Mouse (Mus musculus) embryo, embryonic 10 days (tissue): ENCODE data around the gene Syt9.

Experiments used
- DNase-seq: peaks from one replicate; pipeline ENCODE4 v3.0.0-alpha.2; 2015; ENCODE audit warnings: low spot score

Syt9 gene

DNA sequence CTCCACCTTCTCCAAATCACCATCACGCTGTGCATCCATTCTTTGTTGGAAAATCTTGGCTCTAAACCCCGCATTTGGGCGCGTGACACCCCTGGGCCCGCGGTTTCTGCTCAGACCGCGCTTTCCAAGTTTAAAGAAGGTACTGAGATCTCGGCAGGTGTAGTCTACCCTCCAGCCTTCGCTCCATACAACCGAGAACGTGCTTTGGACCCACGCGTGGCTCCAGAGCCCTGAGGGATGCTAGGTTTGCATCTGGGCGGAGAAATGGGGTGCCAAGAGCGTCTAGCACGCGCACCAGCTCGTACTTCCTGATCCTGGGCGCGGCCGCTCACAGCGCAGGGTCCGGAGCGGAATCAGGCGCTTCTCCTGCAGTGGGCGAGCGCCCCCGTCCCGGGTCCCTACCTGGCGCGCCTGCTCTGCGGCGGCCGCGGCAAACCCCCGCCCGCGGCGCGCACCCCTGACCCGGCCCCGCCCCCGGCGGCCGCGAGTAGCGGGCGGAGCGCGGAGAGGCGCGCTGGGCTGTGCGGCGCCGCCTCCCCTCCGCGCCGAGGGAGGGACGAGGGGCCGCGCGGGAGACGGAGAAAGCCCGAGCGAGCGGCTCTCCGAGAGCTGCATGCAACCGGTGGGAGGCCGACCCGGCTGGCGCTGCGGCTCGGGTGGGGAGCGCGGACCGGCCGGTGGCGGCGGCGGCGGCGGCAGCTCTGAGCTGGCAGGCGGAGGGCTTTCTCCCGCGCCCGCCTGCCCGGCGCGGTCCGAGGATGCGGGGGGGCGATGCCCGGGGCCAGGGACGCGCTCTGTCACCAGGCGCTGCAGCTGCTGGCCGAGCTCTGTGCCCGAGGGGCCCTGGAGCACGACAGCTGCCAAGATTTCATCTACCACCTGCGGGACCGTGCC is at the start of gene Syt9:
Syt9 (plus strand) TSS at position 497 of the 894 bp plus-strand sequence.
- peak; percentile 67 for DNase-seq

DNA sequence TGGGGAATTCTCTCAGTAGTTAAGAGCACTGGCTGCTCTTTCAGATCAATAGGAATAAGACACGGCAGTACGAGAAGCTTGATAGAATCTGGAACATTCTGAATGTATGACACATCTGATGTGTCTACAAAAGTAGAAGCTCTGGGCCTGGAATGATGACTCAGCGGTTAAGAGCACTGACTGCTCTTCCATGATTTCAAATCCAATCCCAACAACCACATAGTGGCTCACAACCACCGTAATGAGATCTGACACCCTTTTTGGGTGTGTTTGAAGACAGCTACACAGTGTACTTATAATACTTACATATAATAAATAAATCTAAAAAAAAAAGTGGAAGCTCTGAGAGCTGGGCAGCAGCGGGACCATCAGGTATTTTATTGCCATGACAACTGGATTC is 31.5 kb upstream of the Syt9 start:
- DNase-seq = no peak

DNA sequence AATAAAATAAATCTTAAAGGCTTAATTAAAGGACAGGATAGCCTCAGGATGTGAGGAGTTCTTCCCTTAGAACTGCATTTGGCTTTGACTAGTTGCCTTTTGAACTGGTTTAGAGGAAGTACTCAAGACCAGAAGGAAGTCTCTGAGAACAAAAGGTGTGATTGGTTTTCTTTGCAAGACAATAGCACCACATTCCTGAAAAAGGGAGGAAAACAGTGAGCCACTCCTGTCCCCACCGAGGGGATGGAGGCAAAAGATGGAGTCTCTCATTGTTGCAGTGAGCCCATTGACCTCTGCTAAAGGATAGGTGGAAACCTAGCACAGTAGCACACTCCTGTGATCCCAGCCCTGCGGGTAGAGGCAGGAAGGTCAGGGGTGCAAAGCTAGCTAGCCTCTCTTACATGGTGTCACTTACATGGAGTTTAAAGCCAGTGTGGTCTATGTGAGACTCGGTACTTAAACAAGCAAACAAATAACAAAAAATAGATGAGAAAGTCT is 30.9 kb upstream of the Syt9 start:
- DNase-seq = no peak

DNA sequence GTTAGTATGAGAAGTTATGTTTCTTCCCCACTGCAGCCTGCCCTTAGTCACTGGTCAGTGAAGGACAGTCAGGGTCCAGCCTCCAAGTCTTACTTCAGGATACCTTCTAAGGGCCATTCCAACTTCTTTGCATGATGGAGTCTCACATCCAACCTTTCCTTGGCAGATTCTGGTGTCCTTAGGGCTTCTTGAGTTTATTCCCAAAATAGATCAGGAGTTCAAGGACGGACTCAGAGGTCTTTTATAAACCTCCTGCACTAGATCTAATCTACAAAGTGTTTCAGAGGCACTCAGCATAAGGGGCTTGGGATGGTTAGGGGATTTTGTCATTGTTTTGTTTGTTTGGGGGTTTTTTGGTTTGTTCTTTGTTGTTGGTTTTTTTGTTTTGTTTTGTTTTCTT is 30.3 kb upstream of the Syt9 start:
- DNase-seq = no peak

DNA sequence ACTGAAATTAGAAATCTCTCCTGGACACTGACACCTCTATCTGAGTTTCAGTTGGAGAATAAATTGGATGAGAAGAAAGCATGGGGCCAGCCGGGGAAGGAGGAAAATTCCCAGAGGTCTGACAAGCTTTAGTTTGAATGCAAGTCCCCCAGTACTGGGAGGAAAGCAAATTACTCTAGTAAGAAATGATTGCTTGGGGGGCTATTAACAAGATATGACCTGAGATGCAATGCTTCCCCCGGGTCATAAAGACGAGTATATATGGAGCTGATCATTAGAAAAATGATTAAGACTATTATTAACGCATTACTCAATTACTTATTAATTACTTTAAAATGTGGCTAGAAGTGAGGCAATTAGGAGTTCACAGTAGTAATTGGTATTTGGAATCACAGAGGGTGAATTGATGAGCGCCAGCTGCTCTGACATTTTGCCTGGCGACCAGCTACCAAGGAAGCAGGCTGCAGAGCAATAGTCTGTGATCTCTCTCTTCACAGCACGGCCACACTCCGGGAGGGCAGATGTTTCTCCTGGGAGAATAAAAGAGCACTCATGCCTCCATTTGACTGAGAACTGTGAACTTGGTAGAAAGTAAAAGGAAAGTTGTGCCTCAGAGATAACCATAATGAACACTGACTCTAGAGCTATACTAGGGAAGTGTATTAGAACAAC is 28.9 kb upstream of the Syt9 start:
- DNase-seq = no peak

DNA sequence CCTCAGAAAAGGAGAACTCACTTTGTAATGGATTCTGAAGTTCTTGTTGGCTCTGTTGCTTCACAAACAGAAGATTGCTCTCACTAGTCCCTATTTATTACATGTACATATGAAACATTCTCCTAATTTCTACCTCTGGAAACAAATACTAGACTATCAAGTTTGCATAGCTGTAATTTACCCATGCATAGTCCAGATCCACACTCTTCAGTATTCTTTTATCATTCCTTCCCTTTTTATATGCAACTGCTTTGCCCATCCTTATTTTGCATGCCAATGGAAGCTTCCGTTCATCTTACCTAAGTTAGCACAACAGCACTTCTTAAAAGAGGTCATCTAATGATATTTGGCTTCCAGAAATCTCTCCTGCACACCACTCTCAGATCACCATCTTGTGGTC is 21.3 kb upstream of the Syt9 start:
- DNase-seq = no peak

DNA sequence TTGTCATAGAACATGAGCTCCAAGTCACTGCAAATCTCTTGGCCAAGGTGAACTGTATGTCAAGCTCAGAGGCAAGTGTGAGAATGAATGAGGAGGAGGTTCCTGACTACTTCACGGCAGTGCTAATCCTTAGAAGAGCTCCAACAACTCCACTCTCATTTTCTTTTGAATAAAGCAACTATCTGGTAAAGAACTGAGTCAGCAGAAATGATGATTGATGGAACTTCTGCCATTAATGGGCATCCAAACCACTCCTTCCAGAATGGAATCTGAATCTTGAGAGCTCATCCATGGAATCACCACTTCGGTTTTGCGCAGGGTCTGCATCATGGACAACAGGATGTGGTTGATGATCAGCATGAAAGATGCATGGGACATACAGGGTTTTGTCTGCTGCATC is 8.4 kb upstream of the Syt9 start:
- DNase-seq = no peak

DNA sequence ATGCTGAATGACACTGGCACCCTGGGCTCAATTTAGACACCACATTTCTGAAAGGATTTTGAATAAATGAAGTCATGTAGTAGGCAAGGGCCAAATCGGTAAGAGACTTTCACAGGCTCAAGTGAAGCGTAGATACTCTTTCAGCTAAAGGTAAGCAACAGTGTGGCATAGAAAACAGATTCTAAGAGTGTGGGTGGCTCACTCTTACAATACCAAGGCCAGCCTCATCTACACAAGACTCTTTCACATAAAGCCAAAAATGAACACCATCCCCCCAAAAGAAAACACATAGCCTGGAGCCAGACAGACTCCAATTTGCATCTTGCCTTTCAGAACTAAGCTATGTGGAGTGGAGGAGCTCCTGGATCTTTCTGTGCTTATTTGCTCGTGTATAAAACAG is 7.9 kb upstream of the Syt9 start:
- DNase-seq = no peak

DNA sequence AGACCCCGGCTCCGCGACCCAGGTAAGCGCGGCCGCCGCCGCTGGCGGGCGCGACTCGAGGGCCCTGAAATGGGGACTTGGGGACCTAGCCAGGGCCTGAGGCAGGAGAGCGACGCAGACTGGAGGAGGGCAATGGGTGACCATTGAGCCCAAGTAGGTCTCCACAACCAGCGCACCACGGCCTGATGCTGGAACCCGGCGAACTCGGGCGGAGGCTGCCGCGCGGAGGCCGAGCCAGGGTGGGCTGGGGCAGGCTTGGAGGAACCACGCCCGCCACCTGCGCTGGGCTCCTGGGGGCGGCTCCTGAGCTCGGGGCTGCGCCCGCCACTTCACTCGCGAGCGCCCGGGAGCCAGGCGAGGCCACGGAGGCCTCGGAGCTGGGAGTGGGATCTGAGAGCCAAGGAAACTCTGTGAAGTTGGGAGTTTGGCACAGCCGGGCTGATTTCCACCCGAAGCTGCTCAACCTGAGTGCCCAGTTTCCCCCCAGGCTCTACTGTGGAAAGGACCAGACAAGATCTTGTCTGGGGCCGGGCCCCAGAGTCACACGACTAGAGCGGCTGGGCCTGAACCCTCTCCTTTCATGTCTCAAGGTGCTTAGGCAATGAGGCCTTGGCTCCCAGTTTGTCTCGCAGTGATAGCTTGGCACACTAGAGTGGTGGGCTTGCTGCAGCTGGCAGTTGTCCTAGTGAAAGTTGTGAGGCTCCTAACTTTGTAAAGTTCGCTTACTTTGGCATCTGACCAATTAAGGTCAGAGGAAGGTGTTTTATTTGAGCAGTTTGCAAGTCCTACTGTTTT is 795 bp downstream of the Syt9 start:
- DNase-seq = peak; percentile 41

DNA sequence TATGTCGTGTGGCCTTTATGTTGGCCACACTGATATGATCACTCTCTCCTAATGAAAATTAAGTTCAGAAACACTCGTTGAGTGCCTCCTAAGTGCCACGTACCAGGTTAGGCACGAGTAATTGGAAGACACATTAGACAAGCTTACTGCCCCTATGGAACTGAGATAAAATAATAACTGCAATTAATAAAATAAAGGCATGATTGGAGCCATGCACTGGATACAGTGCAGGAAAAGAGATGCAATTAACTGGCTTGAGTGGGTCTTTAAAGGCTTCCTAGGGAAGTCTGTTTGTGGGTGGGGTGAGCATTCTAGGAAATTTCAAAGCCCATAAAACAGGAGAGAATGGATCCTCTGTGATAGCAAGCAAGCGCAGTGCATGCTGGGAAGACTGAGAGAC is 10.0 kb downstream of the Syt9 start:
- DNase-seq = no peak

DNA sequence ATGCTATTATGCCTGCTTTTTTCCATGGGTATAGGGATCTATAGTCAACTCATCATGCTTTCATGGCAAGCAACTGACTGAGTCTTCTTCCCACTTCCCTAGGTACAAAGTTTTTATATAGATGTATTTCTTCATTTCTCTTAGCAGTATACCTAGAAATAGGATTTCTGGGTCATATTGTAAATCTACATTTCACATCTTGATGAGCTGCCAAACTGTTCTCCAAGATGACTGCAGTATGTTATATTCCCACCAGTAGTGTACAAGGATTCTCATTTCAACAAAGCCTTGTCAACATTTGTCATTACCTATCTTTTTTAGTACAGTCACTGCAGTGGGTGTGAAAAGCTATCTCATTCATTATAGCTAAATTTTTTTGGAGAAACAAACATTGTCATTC is 19.1 kb downstream of the Syt9 start:
- DNase-seq = no peak

DNA sequence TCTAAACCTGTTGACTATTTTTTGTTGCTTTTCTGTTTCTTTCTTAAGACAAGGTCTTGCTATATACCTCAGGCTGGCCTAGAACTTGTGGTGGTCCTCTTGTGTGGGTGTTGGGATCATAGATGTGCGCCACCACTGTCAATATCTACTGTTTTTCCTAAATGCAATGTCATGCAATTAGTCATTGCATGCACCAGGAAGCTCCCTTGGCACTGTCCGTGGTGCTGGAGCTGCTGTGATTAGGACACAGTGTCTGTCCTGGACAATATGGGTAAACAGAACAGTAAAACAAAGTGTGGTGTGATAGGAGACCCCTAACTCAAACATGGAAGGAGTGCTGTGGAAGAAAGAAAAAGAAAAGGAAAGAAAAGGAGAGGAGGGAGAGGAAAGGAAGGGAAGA is 22.2 kb downstream of the Syt9 start:
- peak; percentile 74 for DNase-seq

DNA sequence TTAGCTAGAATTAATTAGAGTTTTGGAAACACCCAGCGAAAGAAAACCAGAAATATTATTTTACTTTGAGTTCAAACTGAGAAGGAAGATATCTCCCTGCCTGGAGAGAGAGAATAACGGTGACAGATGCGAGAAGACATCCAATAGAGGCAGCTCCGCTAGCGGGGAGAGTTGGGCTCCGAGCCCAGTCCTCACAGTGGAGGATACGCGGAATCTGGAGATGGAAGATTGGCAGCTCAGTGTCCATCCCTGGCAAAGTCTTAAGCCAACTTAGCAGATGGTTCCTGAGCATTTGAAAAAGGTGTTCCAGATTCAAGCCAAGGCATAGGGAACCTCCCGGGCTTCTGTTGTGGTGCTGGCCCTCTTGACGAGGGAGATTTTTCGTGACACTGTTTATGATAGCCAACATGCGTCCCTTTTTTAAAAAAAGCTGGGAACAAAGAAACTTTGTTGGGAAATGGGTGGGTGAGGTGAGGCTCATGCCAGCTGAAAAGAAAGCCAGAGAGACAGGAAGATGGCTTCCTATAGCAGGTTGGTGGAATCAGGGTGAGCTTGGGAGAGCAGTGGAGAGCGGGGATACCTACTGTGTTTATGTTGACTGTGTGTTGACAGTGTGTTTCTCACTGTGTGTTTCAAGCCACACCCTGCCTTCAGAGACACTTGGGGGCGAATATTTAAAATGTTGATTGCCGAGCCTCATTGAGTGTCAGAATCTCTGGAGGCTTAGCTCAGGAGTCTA is 29.7 kb downstream of the Syt9 start:
- DNase-seq = no peak

DNA sequence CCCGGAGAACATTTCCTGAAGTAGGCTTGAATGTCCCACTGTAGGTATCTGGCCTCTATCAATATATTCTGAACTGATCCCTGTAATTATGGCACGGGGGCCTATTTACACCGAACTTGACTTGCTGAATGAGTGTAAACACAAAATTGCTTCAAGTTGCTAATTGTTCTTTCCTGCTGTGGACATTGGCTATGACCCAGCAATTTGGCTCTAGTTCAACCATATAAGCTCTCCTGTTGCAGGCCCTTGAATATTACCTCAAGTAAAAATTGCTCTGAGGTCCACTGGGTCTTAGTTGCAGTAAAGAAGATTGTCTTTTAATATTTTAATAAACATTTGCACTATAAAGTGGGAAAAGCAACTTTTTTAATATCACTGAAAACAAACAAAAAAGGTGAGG is 32.7 kb downstream of the Syt9 start:
- DNase-seq = no peak

DNA sequence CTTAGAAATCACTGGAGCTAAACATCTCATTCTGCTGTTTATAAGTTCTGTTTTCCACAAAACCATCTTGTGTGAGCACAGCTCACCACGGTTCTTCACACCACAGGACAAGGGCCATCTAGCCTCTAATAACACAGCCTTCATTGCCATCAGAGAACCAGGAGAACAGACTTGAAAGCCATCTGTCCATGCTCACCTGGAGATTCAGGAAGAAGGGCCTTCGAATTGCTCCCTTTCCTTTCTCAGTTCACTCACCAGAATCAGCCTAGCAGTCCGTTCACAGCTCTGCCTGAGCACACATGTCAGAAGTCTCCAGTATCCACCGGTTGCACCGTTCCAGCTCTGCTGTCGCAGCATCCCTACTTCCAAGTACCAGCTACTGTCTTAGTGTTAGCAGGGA is 44.4 kb downstream of the Syt9 start:
- DNase-seq = no peak

DNA sequence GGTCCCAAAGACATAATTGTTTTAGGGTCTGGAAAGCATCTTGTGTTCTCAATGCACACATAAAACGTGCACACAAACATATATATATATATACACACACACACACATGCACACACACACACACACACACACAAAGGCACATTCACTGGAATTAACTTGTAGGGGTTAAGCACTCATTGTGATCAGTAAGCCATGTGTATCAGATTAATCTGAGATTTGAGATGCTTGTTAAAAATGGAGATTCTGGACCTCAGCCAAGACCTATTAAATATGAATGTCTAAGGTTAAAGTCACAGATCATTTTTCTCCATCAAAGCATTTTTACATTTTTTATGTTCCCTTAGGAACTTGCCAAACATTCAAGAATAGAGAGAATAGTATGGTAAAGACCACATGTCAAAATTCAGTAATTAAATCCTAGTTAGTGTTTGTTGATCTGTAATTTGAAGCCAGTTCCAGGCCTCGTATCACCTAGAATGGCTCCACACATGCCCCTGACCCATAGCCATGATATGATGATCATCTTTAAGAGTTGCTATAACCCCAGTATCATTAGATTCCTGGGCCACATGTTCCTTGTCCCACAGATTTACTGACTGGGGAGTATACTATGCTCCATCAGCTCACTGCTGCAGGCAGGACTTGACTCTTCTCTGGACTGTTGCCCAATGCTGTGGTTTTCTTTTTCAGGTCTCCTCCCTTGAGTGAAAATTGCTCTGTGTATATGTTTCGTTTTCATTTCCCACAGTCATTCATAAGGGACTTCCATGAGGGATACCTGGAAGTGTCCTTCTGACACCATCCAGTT is 46.7 kb downstream of the Syt9 start:
- DNase-seq = no peak

DNA sequence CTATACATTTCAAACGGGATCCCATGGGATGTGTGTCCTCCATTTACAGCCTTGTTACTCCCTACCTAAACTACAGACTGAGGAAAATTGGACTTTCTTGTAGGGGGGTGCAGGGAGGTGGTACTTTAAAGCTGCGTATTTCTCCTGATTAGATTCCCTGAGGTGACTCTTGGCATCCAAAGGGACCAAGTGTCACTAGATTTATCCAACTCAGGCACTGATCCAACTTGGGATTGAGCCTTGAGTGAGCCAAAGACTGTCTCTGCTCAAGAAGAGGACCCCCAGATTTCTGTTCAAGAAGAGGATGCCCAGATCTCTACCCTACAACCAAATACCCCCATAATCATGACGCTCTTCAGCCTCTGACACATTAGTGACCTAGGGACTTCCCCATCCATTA is 66.9 kb downstream of the Syt9 start:
- no peak for DNase-seq

DNA sequence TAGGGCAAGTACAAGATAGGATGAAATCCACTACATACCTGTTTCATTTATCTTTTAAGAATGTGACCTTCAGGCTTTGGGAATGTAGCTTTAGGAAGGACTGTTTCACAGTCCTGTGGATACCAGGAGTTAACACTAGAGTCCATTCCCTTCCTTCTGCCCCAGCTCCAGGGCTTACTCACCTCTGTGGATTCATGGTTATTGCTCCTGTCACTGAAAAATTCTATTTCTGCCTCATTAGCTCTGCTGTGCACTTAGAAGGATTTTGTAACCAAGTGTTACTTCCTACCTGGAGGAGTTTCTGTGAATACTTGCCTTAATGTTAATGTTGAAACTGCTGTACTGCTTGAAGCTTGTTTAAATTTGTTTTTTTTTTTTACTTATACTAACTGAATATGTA is 74.1 kb downstream of the Syt9 start:
- no peak for DNase-seq

DNA sequence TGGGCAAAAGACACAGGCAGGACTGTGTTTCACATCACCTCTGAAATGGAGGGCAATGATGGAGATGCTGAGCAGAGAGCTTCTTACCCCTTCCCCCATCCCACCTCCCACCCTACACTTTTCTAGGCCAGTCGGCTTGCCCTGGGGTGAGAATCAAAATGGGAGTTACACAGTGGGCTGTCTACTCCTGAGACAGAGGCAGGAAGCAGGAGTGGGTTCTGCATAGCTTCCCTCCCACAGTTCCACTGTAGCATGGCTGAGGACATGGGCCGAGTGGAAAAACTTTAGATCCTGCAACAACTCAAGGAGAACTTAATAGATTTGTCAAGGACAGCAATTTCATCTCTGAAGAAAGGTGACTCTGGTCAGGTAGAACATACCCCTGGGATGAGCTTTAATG is 84.1 kb downstream of the Syt9 start:
- DNase-seq = no peak

DNA sequence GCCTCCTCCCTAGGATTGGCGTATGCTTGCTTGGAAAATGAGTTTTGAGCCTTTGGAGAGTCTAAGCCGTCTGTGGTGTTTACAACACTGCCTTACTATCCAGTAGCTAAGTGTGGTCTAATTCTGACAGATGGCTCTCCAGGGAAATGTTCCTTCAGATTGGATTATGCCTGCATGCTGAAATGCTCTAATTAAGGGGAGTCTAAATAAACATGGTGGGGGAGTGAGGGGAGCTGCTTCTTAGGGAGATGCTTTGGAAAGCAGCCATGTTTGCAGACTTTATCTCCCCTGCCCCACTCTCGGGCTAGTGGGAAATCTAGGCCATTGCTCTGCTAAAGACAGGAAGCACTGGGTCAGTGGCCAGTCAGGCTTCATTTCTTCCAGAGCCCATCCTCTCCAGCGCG is 84.6 kb downstream of the Syt9 start:
- DNase-seq = no peak

DNA sequence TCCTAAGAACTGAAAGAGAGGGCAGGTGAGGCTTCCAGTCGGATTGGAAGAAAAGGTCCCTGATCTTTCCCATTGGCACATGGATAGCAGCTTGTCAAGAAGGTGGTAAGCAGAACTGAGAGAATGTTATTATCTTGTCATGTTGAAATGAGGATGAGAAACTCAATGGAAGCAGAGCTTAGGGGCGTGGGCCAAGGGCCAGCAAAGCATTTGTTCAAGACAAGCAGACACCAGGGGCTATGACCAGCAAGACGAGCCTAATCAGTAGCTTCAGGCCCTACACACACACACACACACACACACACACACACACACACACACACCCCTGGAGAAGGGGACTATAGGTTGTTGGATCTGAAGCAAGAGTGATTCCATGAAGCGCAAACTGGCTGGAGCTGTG is 90.6 kb downstream of the Syt9 start:
- DNase-seq = no peak
